Comparison of ENCODE assay signal across 27 mouse cellular contexts in genomic region chr7:60076301-60076700, GRCm38 (mm10).
DNase-seq lines count a peak whose midpoint lies in the region; ATAC-seq and TF ChIP-seq lines count a peak whose summit lies in the region.
"Had no signal": no experiment of that assay in that cellular context is flagged by ENCODE, and none has a peak within 500 bp of the region (broad histone marks: within the 10 kb centered on the region; RNA-seq: fewer than 3 reads in every experiment).

No protein-coding gene starts in this region.

- peak; percentile 40; the same call in 1 of the 2 replicates for ATAC-seq in forebrain, embryonic 14.5 days
- no peak for ATAC-seq in hindbrain, postnatal 0 days
- no peak for ATAC-seq in hindbrain, embryonic 14.5 days (ENCODE audit: low FRiP score)
- ATAC-seq in midbrain, postnatal 0 days (ENCODE audit: low FRiP score) = no peak
- no peak for ATAC-seq in midbrain, embryonic 11.5 days (ENCODE audit: low FRiP score)
- ATAC-seq: intestine, embryonic 15.5 days; Patski had no signal

- DNase-seq in forebrain, embryonic 14.5 days (ENCODE audit: low spot score) = peak; percentile 74
- DNase-seq in forebrain, embryonic 10.5 days (ENCODE audit: extremely low spot score, low spot score) = no peak
- DNase-seq in hindbrain, postnatal 0 days (ENCODE audit: low spot score) = peak; percentile 9
- DNase-seq in hindbrain, embryonic 14.5 days (ENCODE audit: low spot score) = no peak
- peak; percentile 1 for DNase-seq in midbrain, postnatal 0 days (ENCODE audit: low spot score)
- DNase-seq in midbrain, embryonic 11.5 days (ENCODE audit: low spot score, missing footprints) = no peak
- no peak for DNase-seq in lung, postnatal 14 days
- DNase-seq: adrenal gland, postnatal 10 days; adrenal gland, postnatal 36 days; B cell, adult 2 months; cerebellum, adult 11 months; cerebellum, adult 2 months; cerebellum, adult 9-11 months; gastrocnemius, postnatal 10 days; gastrocnemius, postnatal 36 days; heart, adult 2 months; heart, postnatal 14 days; heart, postnatal 4 days had no signal

- H3K27me3 ChIP-seq in forebrain, embryonic 14.5 days (replicated peaks; ENCODE audit: control insufficient read depth, insufficient read depth, low read length) = no peaks in the 10 kb centered on the region
- H3K27me3 ChIP-seq in forebrain, embryonic 10.5 days (ENCODE audit: poor library complexity, severe bottlenecking) = no peaks in the 10 kb centered on the region
- no peaks in the 10 kb centered on the region for H3K27me3 ChIP-seq in hindbrain, postnatal 0 days (ENCODE audit: insufficient read depth, low read length)
- no peaks in the 10 kb centered on the region for H3K27me3 ChIP-seq in hindbrain, embryonic 14.5 days (ENCODE audit: control insufficient read depth, insufficient read depth, low read length)
- no peaks in the 10 kb centered on the region for H3K27me3 ChIP-seq in midbrain, postnatal 0 days (ENCODE audit: insufficient read depth, low read length)
- no peaks in the 10 kb centered on the region for H3K27me3 ChIP-seq in midbrain, embryonic 11.5 days (ENCODE audit: control insufficient read depth, insufficient read depth, low read length)
- H3K27me3 ChIP-seq: CH12.LX; embryonic facial prominence, embryonic 12.5 days; embryonic facial prominence, embryonic 15.5 days; heart, embryonic 13.5 days; hindbrain, embryonic 15.5 days; intestine, embryonic 15.5 days; Patski had no signal

- no peaks in the 10 kb centered on the region for H3K36me3 ChIP-seq in forebrain, embryonic 14.5 days (ENCODE audit: control insufficient read depth, insufficient read depth, low read length)
- H3K36me3 ChIP-seq in forebrain, embryonic 10.5 days (replicated peaks) = no peaks in the 10 kb centered on the region
- no peaks in the 10 kb centered on the region for H3K36me3 ChIP-seq in hindbrain, postnatal 0 days (ENCODE audit: insufficient read depth, low read length)
- no peaks in the 10 kb centered on the region for H3K36me3 ChIP-seq in hindbrain, embryonic 14.5 days (replicated peaks; ENCODE audit: control insufficient read depth, insufficient read depth)
- H3K36me3 ChIP-seq in midbrain, postnatal 0 days (ENCODE audit: insufficient read depth, low read length) = no peaks in the 10 kb centered on the region
- H3K36me3 ChIP-seq in midbrain, embryonic 11.5 days (ENCODE audit: control insufficient read depth, insufficient read depth, low read length) = no peaks in the 10 kb centered on the region
- H3K36me3 ChIP-seq: embryonic facial prominence, embryonic 12.5 days; embryonic facial prominence, embryonic 15.5 days; G1E; heart, embryonic 10.5 days; heart, embryonic 13.5 days; hindbrain, embryonic 15.5 days; intestine, embryonic 15.5 days had no signal

- TF ChIP-seq CTCF in hindbrain, postnatal 0 days (IDR thresholded peaks at IDR 0.05; ENCODE audit: low read depth) = no peak
- TF ChIP-seq CTCF in midbrain, postnatal 0 days (IDR thresholded peaks at IDR 0.05) = no peak

- H3K9ac ChIP-seq in forebrain, embryonic 14.5 days (ENCODE audit: low read length) = no peak overlapping the region
- no peak overlapping the region for H3K9ac ChIP-seq in hindbrain, postnatal 0 days (replicated peaks; ENCODE audit: low read length)
- no peak overlapping the region for H3K9ac ChIP-seq in hindbrain, embryonic 14.5 days
- no peak overlapping the region for H3K9ac ChIP-seq in midbrain, postnatal 0 days (replicated peaks; ENCODE audit: low read length, poor library complexity, severe bottlenecking)
- no peak overlapping the region for H3K9ac ChIP-seq in midbrain, embryonic 11.5 days (ENCODE audit: low read length)
- H3K9ac ChIP-seq: embryonic facial prominence, embryonic 12.5 days; embryonic facial prominence, embryonic 15.5 days; heart, embryonic 13.5 days; hindbrain, embryonic 15.5 days; intestine, embryonic 15.5 days had no signal

- 0 out of 2 replicates have a peak, but pooled peaks cover 4% of the 10 kb centered on the region for H3K9me3 ChIP-seq in forebrain, embryonic 14.5 days (replicated peaks; ENCODE audit: control insufficient read depth, low read length)
- peaks cover 7% of the 10 kb centered on the region; the same call in 1 of the 2 replicates for H3K9me3 ChIP-seq in forebrain, embryonic 10.5 days
- no peaks in the 10 kb centered on the region for H3K9me3 ChIP-seq in hindbrain, postnatal 0 days (ENCODE audit: low read length)
- H3K9me3 ChIP-seq in hindbrain, embryonic 14.5 days (ENCODE audit: control insufficient read depth, low read length) = no peaks in the 10 kb centered on the region
- H3K9me3 ChIP-seq in midbrain, postnatal 0 days (ENCODE audit: low read length) = no peaks in the 10 kb centered on the region
- no peaks in the 10 kb centered on the region; the same call in 1 of the 2 replicates for H3K9me3 ChIP-seq in midbrain, embryonic 11.5 days (ENCODE audit: control insufficient read depth, low read length)
- H3K9me3 ChIP-seq: embryonic facial prominence, embryonic 12.5 days; embryonic facial prominence, embryonic 15.5 days; G1E; heart, embryonic 10.5 days; heart, embryonic 13.5 days; hindbrain, embryonic 15.5 days; intestine, embryonic 15.5 days had no signal

- H3K4me3 ChIP-seq in forebrain, embryonic 14.5 days (ENCODE audit: low read depth, low read length) = no peak overlapping the region
- no peak overlapping the region for H3K4me3 ChIP-seq in forebrain, embryonic 10.5 days
- no peak overlapping the region for H3K4me3 ChIP-seq in hindbrain, postnatal 0 days (ENCODE audit: low read length)
- no peak overlapping the region for H3K4me3 ChIP-seq in hindbrain, embryonic 14.5 days (replicated peaks; ENCODE audit: low read length)
- H3K4me3 ChIP-seq in midbrain, postnatal 0 days (ENCODE audit: low read depth, low read length) = no peak overlapping the region
- H3K4me3 ChIP-seq in midbrain, embryonic 11.5 days (ENCODE audit: low read depth, low read length) = no peak overlapping the region
- H3K4me3 ChIP-seq: embryonic facial prominence, embryonic 12.5 days; embryonic facial prominence, embryonic 15.5 days; heart, adult 2 months; heart, embryonic 10.5 days; heart, embryonic 13.5 days; hindbrain, embryonic 15.5 days; intestine, embryonic 15.5 days had no signal

- H3K27ac ChIP-seq in forebrain, embryonic 14.5 days (ENCODE audit: low read depth, low read length) = no peak overlapping the region
- no peak overlapping the region for H3K27ac ChIP-seq in forebrain, embryonic 10.5 days
- H3K27ac ChIP-seq in hindbrain, postnatal 0 days = no peak overlapping the region
- no peak overlapping the region for H3K27ac ChIP-seq in hindbrain, embryonic 14.5 days
- H3K27ac ChIP-seq in midbrain, postnatal 0 days (ENCODE audit: low read depth, low read length) = no peak overlapping the region
- H3K27ac ChIP-seq in midbrain, embryonic 11.5 days (ENCODE audit: low read depth, low read length) = no peak overlapping the region
- H3K27ac ChIP-seq: embryonic facial prominence, embryonic 12.5 days; embryonic facial prominence, embryonic 15.5 days; heart, adult 2 months; heart, embryonic 10.5 days; heart, embryonic 13.5 days; hindbrain, embryonic 15.5 days; intestine, embryonic 15.5 days had no signal

- H3K4me2 ChIP-seq in forebrain, embryonic 14.5 days (ENCODE audit: low read length) = no peak overlapping the region
- H3K4me2 ChIP-seq in hindbrain, postnatal 0 days (ENCODE audit: low read depth, low read length) = no peak overlapping the region
- H3K4me2 ChIP-seq in hindbrain, embryonic 14.5 days (replicated peaks) = no peak overlapping the region
- no peak overlapping the region for H3K4me2 ChIP-seq in midbrain, postnatal 0 days (ENCODE audit: low read depth, low read length, poor library complexity, severe bottlenecking)
- no peak overlapping the region for H3K4me2 ChIP-seq in midbrain, embryonic 11.5 days
- H3K4me2 ChIP-seq: embryonic facial prominence, embryonic 12.5 days; embryonic facial prominence, embryonic 15.5 days; heart, embryonic 13.5 days; hindbrain, embryonic 15.5 days; intestine, embryonic 15.5 days had no signal

- H3K4me1 ChIP-seq in forebrain, embryonic 14.5 days (ENCODE audit: control insufficient read depth, insufficient read depth, low read length) = no peaks in the 10 kb centered on the region
- no peaks in the 10 kb centered on the region for H3K4me1 ChIP-seq in forebrain, embryonic 10.5 days
- H3K4me1 ChIP-seq in hindbrain, postnatal 0 days (ENCODE audit: insufficient read depth, low read length) = no peaks in the 10 kb centered on the region
- no peaks in the 10 kb centered on the region for H3K4me1 ChIP-seq in hindbrain, embryonic 14.5 days (replicated peaks; ENCODE audit: control insufficient read depth, insufficient read depth, low read length)
- no peaks in the 10 kb centered on the region for H3K4me1 ChIP-seq in midbrain, postnatal 0 days (ENCODE audit: insufficient read depth, low read length)
- H3K4me1 ChIP-seq in midbrain, embryonic 11.5 days (ENCODE audit: control insufficient read depth, insufficient read depth, low read length) = no peaks in the 10 kb centered on the region
- H3K4me1 ChIP-seq: embryonic facial prominence, embryonic 12.5 days; embryonic facial prominence, embryonic 15.5 days; heart, embryonic 10.5 days; heart, embryonic 13.5 days; hindbrain, embryonic 15.5 days; intestine, embryonic 15.5 days had no signal

- WGBS in forebrain, embryonic 14.5 days = 62% methylated on average over 2 of the region's 2 CpGs
- WGBS in forebrain, embryonic 10.5 days = 76% methylated on average over 2 of the region's 2 CpGs
- WGBS in hindbrain, postnatal 0 days = 57% methylated on average over 2 of the region's 2 CpGs
- 68% methylated on average over 2 of the region's 2 CpGs for WGBS in hindbrain, embryonic 14.5 days
- WGBS in midbrain, postnatal 0 days = 62% methylated on average over 2 of the region's 2 CpGs
- 78% methylated on average over 2 of the region's 2 CpGs for WGBS in midbrain, embryonic 11.5 days

Comparison
In these comparisons a context has a peak if more than half of its experiments do, and no peak if none do; other contexts are left out.
1. DNase-seq: peak in forebrain, embryonic 14.5 days (single experiment), hindbrain, postnatal 0 days (single experiment) and midbrain, postnatal 0 days (single experiment); none in forebrain, embryonic 10.5 days (single experiment), hindbrain, embryonic 14.5 days (single experiment), midbrain, embryonic 11.5 days (single experiment) and lung, postnatal 14 days (single experiment).